Mouse (Mus musculus) frontal cortex, adult 2 months (tissue): ENCODE results near the gene Gm5269. TPM values are rescaled to one million over a fixed set of nuclear protein-coding genes. Genes with fewer than 3 reads are reported as not detected.
A peak's percentile ranks its signal among the peaks of the same experiment; 100 is the strongest.

Experiments used
- DNase-seq, 2 experiments: peaks; one replicate each; pipeline ENCODE4 v3.0.0; 2022; ENCODE audit warnings: low spot score in 1 of 2; ENCODE audit errors: extremely low spot score in 1 of 2
- polyA plus RNA-seq: library from polyadenylated mRNA; depleted of rRNA; stranded (reverse); fragments of >200 nt; gene quantifications from 2 replicates; pipeline ENCODE4 v1.2.3, GENCODE M21; 2012

Gene Gm5269
- polyA plus RNA-seq, 1 experiment: not detected

DNA sequence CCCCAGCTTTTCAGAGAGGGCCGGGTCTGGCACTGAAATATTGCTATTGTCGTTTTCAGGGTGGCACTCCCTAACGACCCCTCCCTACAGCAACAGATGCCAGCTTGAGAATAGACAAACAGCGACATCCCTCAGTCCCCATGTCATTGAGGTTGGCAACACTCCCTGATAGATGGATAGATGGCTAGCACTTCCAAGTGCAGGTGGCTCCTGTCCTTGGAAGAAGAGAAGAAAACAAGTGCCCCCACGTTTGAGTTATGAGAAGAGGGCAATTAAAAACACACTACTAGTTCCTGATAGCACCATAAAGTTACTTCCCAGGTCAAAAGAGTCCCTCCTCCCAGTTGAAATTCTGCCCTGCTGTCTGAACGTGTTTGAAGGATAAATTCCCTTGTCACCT, 8.0 kb downstream of the Gm5269 start:
- DNase-seq: no peak

DNA sequence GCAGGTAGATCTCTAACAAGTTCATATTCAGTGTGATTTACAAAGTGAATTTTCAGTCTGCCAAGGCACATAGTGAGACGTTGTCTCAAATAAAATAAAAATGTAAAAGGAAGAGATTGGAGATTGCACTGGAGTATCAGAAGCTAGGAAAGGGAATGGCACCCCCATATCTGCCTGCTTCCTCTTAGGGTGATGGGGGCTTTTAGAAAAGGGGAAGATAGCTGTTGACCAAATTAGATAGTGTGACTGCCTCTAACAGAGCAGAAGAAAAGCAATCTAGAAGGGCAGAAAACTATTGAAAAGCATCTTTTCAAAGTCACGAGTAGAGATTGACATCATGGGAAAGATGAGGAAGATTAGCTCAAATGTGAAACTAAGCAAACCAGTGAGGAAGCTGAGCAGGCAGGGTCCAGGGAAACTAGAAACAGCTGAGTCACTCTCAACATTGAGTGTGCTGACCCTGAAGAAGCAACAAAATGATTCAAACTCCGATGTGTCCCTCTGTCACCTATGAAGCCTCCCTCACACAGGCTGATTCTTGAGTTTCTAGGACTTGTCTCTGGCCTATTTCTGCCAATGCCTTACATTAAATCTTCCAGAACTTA, 8.7 kb downstream of the Gm5269 start:
- DNase-seq: no peak

GRCm38 (mm10) chr1:45877463-45877862, 12.6 kb downstream of the Gm5269 start:
- no peak for DNase-seq

- DNase-seq: no peak
Observed at GRCm38 (mm10) chr1:45876450-45877198, 13.4 kb downstream of the Gm5269 start.

DNA sequence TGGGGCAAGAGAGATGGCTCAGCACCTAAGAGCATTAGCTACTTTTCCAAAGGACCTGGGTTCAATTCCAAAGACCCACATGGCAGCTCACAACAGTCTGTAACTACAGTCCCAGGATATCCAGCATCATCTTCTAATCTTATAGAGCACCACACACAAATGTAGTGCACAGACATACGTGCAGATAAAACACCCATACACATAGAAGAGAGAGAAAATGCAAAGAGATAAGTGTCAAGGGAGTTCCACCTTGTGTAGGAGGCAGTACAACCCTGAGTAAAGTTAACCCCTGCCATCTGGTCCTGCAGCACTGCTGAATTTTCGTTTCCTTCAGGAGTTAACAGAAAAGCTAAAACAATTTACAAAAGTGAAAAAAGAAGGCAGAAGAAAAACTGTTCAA, 14.4 kb downstream of the Gm5269 start:
- DNase-seq: no peak

DNA sequence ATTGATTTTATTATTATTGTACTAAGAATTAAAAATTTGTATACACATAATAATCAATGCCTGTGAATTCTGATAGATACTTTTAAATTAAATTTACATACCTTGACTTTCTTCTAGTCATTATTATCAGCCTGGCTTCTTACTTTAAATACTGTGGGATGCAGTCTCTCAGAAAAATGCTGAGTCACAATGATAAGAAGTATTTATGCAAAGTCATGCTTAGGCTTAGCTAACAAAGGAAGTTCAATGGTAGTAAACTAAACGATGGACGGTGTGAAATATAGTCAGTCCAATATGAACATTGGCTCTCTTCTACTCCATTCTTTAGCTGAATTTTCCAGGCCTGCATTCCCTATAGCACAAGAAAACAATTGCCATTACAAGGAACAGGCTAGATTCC, 16.8 kb downstream of the Gm5269 start:
- no peak for DNase-seq

DNA sequence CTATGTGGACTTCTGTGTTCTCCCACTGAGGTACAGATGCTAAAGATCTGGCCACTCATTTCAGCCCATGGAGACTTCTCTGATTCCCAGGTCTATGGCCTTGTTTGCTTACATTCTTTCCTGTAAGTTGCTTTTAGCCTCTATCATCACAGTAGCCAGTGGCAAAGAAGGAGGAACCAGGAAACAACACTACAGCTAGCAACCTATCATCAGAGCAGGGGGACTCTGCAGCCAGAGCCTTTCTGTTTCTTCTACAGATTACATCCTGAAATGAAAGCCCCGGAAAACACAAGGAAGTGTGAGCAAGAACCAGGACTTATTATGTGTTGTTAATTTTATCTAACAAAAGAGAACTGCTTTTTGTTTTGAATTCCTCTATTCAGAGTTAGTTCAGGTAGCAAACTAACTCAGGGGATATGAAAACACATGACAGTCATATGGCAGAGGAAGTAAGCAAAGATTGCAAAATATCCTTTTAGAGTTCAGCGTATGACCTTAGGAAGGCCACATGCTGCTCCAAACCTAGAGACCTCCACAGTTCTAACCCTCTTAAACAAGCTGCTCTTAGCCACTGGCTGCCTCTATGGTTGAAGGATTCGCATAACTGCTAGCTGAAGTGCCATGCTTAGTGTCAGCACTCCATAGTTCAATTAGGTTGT, 21.5 kb downstream of the Gm5269 start:
- DNase-seq: no peak

- no peak for DNase-seq
Observed at GRCm38 (mm10) chr1:45868050-45868449, 22.0 kb downstream of the Gm5269 start.

GRCm38 (mm10) chr1:45866288-45867018, 23.6 kb downstream of the Gm5269 start:
- no peak for DNase-seq

GRCm38 (mm10) chr1:45865727-45866126, 24.3 kb downstream of the Gm5269 start:
- no peak for DNase-seq

- DNase-seq: no peak
Observed at GRCm38 (mm10) chr1:45865316-45865715, 24.8 kb downstream of the Gm5269 start.

- DNase-seq: no peak
Observed at GRCm38 (mm10) chr1:45864564-45865014, 25.5 kb downstream of the Gm5269 start.

DNA sequence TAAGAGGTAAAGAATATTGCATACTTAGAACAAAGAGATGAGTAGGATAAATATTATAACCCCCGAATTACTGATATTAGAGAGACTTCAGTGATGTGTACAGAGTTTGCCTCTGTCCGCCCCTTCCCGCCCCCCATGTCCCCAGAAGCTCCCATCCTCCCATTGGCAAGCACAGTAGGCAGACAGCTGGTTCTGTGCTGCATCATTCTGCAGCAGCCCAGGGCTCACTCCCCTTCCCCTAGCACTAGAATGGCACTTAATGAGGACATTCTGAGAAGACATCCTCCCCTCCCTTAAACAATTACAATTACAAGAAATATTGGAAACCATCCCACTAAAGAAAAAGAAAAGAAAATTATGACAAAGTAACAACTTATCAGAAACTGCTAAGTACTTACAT, 26.4 kb downstream of the Gm5269 start:
- no peak for DNase-seq

DNA sequence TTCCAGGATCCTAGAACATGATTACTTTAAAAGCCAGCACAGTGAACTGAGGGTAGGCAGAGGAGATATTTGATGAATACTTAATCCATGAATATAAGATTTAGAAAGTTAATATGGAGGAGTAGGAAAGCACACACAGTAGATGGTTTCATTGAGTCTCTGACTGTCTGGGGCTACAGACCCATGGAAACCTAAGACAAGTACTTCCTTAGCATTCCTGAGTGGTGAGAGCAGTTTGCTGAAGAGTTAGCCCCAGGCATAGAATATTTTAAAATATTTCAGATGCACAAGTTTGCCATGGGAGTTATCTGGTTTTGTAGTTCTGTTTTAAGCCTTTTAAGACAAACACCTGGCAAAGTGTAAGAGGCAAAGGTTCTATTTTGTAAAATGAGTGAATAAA, 28.9 kb downstream of the Gm5269 start:
- DNase-seq: no peak

- peak in 1 of 2 experiments; percentile 13 for DNase-seq
Observed at GRCm38 (mm10) chr1:45860349-45860748, 29.7 kb downstream of the Gm5269 start.

GRCm38 (mm10) chr1:45858038-45858437, 32.0 kb downstream of the Gm5269 start:
- no peak for DNase-seq

DNA sequence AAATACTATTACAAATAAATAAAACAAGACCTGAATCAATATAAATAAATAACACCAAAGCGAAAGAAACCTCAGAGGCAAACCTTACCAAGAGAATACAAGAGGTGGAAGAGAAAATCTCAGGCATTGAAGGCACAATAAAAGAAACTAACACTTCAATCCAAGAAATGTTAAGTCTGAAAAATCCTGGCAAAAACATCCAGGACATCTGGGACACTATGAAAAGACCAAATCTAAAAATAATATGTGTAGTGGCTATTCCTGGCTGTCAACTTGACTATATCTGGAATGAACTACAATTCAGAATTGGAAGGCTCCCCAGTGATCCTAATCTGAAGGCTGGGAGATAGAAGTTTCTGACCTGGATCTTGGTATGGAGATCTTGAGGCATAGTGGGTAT, 44.6 kb downstream of the Gm5269 start:
- DNase-seq: peak in 1 of 2 experiments; percentile 30
